Mouse (Mus musculus): ENCODE data around the gene Cdiptos.

Cdiptos gene

GRCm38 (mm10) chr7:126928384-126929037 lies 47.4 kb downstream of the Cdiptos start, which contains the start of gene Kctd13:
Gene Kctd13 (plus strand): TSS chr7:126928879.
- DNase-seq (ENCODE audit: low spot score in 2 of 2): peak; percentile 93 to 94

GRCm38 (mm10) chr7:126926299-126926698 lies 49.6 kb downstream of the Cdiptos start:
- DNase-seq (ENCODE audit: low spot score in 2 of 2): no peak

GRCm38 (mm10) chr7:126923999-126924398 lies 51.9 kb downstream of the Cdiptos start:
- no peak for DNase-seq (ENCODE audit: low spot score in 2 of 2)

- peak; percentile 59 to 67 for DNase-seq (ENCODE audit: low spot score in 2 of 2)
Observed at GRCm38 (mm10) chr7:126922624-126923060, 53.3 kb downstream of the Cdiptos start, which contains the start of gene Tmem219. Gene Tmem219 (minus strand): TSS chr7:126922917.

Measured in urinary bladder, postnatal 4 days (tissue).